Mouse (Mus musculus): Measurements from ENCODE around the gene Ltk. TPM values are rescaled to one million over a fixed set of nuclear protein-coding genes. Genes with fewer than 3 reads are reported as not detected.

Gene Ltk
- polyA plus RNA-seq (2012; ENCODE audit: low replicate concordance): 6.9 and 10.2 TPM in 2 replicates

GRCm38 (mm10) chr2:119760251-119760650 is at the start of gene Ltk:
TSS of gene Ltk (minus strand) at chr2:119760431.

GRCm38 (mm10) chr2:119797279-119797783 is 37.1 kb upstream of the Ltk start, which contains the start of gene Tyro3:
TSS of gene Tyro3 (plus strand) at chr2:119797733.

GRCm38 (mm10) chr2:119787206-119787883 is 27.1 kb upstream of the Ltk start, which contains the start of gene Rpap1:
TSS of gene Rpap1 (minus strand) at chr2:119787537.

GRCm38 (mm10) chr2:119741581-119742411 is 18.4 kb downstream of the Ltk start, which contains the start of gene Itpka:
TSS of gene Itpka (plus strand) at chr2:119742337.

Other genes starting within 250 kb of the Ltk start
- gene Exd1, start 212.8 kb downstream of the Ltk start, polyA plus RNA-seq (2012; ENCODE audit: low replicate concordance): 0.13 and 0.29 TPM in 2 replicates
- gene Chp1, start 212.7 kb downstream of the Ltk start, polyA plus RNA-seq (2012; ENCODE audit: low replicate concordance): 15.1 and 19.1 TPM in 2 replicates
- 0.36 and 2.3 TPM in 2 replicates for gene Nusap1, start 142.1 kb downstream of the Ltk start, polyA plus RNA-seq (2012; ENCODE audit: low replicate concordance)
- gene Oip5, start 142.0 kb downstream of the Ltk start, polyA plus RNA-seq (2012; ENCODE audit: low replicate concordance): 1.5 and 7.0 TPM in 2 replicates
- 2.4 and 3.9 TPM in 2 replicates for gene Ndufaf1, start 97.6 kb downstream of the Ltk start, polyA plus RNA-seq (2012; ENCODE audit: low replicate concordance)
- gene Rtf1, start 85.4 kb downstream of the Ltk start, polyA plus RNA-seq (2012; ENCODE audit: low replicate concordance): 27.6 and 49.7 TPM in 2 replicates
- 0.38 and 0.68 TPM in 2 replicates for gene Itpka, start 18.1 kb downstream of the Ltk start, polyA plus RNA-seq (2012; ENCODE audit: low replicate concordance)
- gene Rpap1, start 27.1 kb upstream of the Ltk start, polyA plus RNA-seq (2012; ENCODE audit: low replicate concordance): 14.8 and 28.4 TPM in 2 replicates
- gene Tyro3, start 37.3 kb upstream of the Ltk start, polyA plus RNA-seq (2012; ENCODE audit: low replicate concordance): 1.5 TPM in 2 replicates
- gene Mga, start 136.8 kb upstream of the Ltk start, polyA plus RNA-seq (2012; ENCODE audit: low replicate concordance): 3.7 and 5.3 TPM in 2 replicates
- 5.8 and 6.0 TPM in 2 replicates for gene Mapkbp1, start 212.3 kb upstream of the Ltk start, polyA plus RNA-seq (2012; ENCODE audit: low replicate concordance)